Mouse (Mus musculus): Measurements from ENCODE around the gene Pou2f2.

- no peak for TF ChIP-seq POLR2A (IDR thresholded peaks at IDR 0.05; ENCODE audit: borderline replicate concordance, control insufficient read depth, low read depth, low read length)
- no peak for TF ChIP-seq CTCF (IDR thresholded peaks at IDR 0.05; ENCODE audit: control insufficient read depth, insufficient read depth, low read length)
Measured at GRCm38 (mm10) chr7:25121240-25121786, 58.2 kb downstream of the Pou2f2 start.
